Mouse (Mus musculus) forelimb bud, embryonic 11.5 days (tissue): ENCODE data around the gene Nepn.
"Not testable (repeated sequence)": the region's sequence is repeated elsewhere in the genome, so short reads cannot be mapped to it uniquely, and the experiment has no call there.

ENCODE experiments used
- DNase-seq: peaks from one replicate; pipeline ENCODE4 v3.0.0-alpha.2; 2012; ENCODE audit warnings: low read depth, low spot score

Gene Nepn

GRCm38 (mm10) chr10:52388922-52389430, at the start of gene Nepn:
Gene Nepn, plus strand, starts transcription at chr10:52388972.
- DNase-seq, result no peak

GRCm38 (mm10) chr10:52343324-52343723, 45.4 kb upstream of the Nepn start:
- DNase-seq, result not testable (repeated sequence)

GRCm38 (mm10) chr10:52353184-52353583, 35.6 kb upstream of the Nepn start:
- DNase-seq, result no peak

GRCm38 (mm10) chr10:52358467-52358866, 30.3 kb upstream of the Nepn start, which contains the start of gene Gm26741:
Gene Gm26741, plus strand, starts transcription at chr10:52358767.
- DNase-seq, result no peak

GRCm38 (mm10) chr10:52360241-52360735, 28.5 kb upstream of the Nepn start:
- DNase-seq, result no peak

DNA sequence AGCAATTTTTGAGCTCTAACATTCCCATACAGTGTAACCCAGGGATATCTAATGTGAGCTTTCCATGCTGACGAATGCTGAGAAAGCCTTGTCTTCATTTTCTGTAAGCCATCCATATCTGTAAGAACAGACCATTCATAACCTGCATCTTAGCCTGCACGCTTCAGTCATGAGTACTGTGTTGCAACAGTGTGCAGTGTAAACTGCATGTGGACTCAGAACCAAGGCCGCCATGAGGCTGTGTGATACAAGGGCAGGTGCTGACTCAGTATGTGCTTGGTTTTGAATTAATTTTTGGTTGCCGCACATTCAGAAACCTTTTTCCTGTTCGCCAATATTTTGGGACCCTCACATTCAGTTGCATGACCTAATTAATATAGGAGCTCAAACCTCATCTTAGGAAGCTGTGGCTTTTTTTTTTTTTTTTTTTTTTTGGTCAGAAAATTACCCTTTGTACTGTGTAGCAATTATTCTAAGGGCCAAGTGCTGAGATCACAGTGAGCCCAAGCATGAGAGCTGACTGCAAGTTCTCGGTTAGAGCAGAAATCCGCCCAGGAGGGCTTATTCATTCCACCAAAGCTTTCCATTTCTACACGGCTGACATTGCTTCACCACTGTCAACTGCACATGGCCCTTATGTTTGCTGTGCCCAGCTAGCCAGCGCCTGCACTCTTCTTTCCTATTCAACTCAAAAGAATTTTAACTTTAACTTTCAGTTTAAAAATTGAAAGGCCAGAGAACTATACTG, 27.7 kb upstream of the Nepn start:
- no peak for DNase-seq

- no peak for DNase-seq
Observed at GRCm38 (mm10) chr10:52368376-52368775, 20.4 kb upstream of the Nepn start.

DNA sequence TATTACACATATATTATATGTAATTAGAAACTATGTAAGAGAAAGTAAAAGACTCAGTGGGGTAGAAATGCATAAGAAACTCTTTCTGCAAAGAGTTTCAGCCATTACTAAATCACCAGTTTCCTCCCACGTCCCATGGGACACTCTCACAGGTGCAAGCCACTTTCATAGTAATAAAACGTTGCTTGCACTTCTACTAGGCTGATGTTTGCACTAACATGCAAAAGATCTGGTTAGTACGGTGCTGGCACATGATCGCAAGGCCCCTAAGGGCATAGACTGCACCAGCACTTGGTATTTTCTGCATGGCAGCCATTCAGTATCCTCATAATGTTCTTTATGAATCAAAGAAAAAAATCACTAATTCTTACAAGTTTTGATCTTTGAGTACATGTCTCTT, 14.9 kb upstream of the Nepn start:
- DNase-seq, result no peak

DNA sequence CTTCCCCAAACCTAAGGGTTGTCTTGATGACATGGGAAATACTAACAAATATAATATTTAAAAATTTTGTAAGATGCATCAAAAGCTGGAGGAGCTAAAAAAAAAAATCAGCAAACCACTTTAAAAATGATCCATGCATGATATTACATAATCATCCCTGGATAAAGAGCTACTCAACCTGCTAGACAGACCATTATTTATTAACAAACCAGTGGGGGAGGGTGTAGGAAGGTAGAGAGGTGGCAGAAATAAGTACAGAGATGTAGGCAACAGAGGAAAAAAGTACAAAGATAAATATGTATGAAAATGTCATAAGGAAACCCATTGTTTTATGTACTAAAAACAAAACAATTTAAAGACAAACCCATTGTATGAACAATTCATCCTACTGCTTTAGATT, 14.1 kb upstream of the Nepn start:
- DNase-seq, result no peak

- DNase-seq, result no peak
Observed at GRCm38 (mm10) chr10:52376422-52376821, 12.3 kb upstream of the Nepn start.

- no peak for DNase-seq
Observed at GRCm38 (mm10) chr10:52377813-52378212, 11.0 kb upstream of the Nepn start.

DNA sequence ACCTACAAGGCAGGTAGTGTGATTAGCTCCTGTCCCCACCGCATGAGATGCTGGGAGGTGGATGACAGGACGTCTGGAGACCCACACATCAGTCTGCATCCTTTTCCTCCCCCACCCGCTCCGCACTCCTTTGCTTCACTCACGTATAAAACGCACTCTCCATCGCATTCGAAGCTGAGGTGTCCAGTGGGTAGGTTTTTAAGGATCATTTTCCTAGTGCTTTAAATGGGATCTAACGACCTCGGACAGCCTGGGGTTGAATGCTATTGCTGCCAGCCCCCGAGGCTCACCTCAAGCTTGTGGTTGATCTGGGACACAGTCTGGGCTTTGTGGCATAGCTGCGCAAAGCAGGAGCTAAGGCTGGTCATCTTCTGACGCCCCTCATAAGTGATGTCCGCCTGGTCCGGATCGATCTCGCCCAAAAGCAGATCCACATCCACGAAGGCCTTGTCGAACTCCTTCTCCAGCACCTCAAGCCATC, 7.4 kb upstream of the Nepn start:
- DNase-seq, result peak; percentile 42

DNA sequence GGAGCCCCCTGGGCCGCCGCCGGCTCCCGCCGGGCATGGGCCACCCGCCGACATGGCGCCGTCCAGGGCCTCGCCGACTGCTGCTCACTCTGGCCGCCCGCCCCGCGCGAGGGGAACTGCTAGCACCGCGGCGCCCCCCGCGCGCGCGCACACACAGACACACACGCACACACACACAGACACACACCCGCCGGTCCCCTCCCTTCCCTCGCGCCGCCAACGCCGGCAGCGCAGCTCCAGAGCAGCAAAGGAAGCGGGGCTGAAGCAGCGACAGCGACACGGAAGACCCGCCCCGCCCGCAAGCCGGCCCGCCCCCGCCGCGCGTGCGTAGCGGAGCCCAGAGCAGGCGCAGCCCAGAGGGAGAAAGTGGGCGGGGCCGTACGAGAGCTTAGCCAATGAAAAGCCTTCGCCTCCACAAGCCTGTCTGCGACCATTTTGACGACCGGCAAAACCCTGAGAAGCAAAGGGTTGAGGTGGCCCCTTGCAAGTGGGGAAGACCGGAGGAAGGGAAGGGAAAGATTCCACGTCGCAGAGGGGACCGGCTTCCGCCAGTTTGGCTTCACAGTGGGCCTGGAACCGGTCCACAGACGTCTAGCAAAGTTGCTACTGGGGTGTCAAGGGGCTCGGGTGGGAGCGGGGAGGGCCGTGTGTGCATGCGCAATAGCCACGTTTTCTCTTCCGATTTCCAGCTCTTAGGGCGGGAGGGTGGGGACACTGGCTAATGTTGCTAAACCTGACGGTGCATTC, 6.8 kb upstream of the Nepn start, which contains the start of gene Gopc:
TSS of gene Gopc (minus strand) at position 280 of the 747 bp plus-strand sequence.
- peak; percentile 96 for DNase-seq

DNA sequence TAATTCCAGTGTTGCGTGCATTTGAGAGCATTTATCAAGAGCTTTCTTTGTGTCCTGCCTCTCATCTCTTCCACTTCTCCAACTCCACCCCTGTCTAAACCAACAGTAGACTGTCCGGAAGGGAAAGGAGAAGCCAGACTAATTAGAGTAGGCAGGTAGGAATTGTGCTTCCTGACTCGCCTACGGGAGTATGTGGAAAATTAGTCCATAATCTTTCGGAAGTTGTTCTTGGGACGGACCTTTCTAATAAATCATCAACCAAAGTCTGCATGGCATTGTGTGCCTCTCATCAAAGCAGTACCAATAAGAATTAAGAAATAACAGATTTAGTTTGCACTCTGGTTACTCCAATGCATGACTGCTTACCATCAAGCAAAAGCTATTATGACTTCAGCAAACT, 5.8 kb upstream of the Nepn start:
- DNase-seq, result no peak

GRCm38 (mm10) chr10:52383522-52383921, 5.2 kb upstream of the Nepn start:
- DNase-seq, result no peak

- DNase-seq, result peak; percentile 42
Observed at GRCm38 (mm10) chr10:52384823-52385610, 3.8 kb upstream of the Nepn start.

GRCm38 (mm10) chr10:52387192-52387591, 1.6 kb upstream of the Nepn start:
- no peak for DNase-seq

GRCm38 (mm10) chr10:52389438-52389837, 666 bp downstream of the Nepn start:
- peak; percentile 35 for DNase-seq

DNA sequence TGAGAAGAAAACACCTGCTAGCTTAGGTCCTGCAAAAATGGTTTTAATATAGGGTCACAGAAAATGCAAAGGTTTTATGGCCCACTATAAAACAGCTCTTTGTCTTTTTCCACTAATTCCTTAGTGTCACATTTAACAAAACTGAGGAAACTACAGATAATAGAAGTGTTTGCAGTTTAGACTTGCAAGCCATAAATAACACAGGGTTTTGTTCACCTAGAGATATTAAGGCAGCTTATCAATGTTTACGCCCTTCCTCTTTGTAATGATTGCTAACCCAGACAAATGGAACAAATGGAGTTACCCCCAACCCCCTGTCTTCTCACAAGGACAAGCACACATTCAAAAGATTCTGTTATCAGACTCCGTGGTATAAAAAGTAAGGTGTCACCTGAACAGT, 2.4 kb downstream of the Nepn start:
- no peak for DNase-seq

- DNase-seq, result no peak
Observed at GRCm38 (mm10) chr10:52396647-52397046, 7.9 kb downstream of the Nepn start.

DNA sequence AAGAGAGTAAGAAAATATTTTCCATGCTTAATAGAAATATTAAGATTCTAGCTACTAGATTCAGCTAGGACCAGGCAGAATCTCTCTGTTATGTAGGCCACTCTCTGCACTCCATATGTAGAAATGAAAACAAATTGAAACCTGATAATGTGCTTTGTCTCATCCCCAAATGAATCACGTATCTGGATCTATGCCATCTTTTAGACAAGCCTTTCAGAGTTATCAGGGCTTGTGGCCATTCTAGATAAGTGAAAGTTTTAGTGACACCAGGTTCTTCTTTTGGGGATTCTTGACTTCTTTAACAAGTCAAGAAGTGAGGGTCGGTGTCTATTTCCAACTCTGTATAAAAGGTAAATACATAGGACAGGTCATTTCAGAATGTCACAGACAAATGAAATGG, 9.9 kb downstream of the Nepn start:
- no peak for DNase-seq

- DNase-seq, result no peak
Observed at GRCm38 (mm10) chr10:52399722-52400121, 10.9 kb downstream of the Nepn start.
